Mouse (Mus musculus) hindbrain, embryonic 15.5 days (tissue): ENCODE measurements around the gene Acaa1b. TPM values are rescaled to one million over a fixed set of nuclear protein-coding genes. Genes with fewer than 3 reads are reported as not detected.

ENCODE experiments used
- ATAC-seq: fragments of 200-750 bp; cut with Nextera tagmentation; 2 replicates; pipeline ENCODE4 v1.8.0; 2017; ENCODE audit warnings: low read depth, moderate number of reproducible peaks, moderate TSS enrichment; ENCODE audit not compliant: low FRiP score
- H3K27ac ChIP-seq: fragments of 300-500 bp; sonication (generic); replicated peaks from 2 replicates; pipeline ENCODE4 v1.5.1; 2015; ENCODE audit warnings: mild to moderate bottlenecking, inconsistent platforms
- H3K27me3 ChIP-seq: fragments of 300-500 bp; sonication (generic); 2 replicates; pipeline ENCODE4 v1.6.1; 2015; ENCODE audit warnings: control low read depth, inconsistent platforms
- H3K36me3 ChIP-seq: fragments of 300-500 bp; sonication (generic); 2 replicates; pipeline ENCODE4 v1.6.1; 2015; ENCODE audit warnings: control low read depth, inconsistent platforms
- H3K4me1 ChIP-seq: fragments of 300-500 bp; sonication (generic); replicated peaks from 2 replicates; pipeline ENCODE4 v1.6.1; 2015; ENCODE audit warnings: control low read depth, inconsistent platforms
- H3K4me2 ChIP-seq: fragments of 300-500 bp; sonication (generic); 2 replicates; pipeline ENCODE4 v1.6.1; 2015; ENCODE audit warnings: moderate library complexity, mild to moderate bottlenecking, inconsistent platforms
- H3K4me3 ChIP-seq: fragments of 300-500 bp; sonication (generic); 2 replicates; pipeline ENCODE4 v1.5.1; 2015; ENCODE audit warnings: mild to moderate bottlenecking, inconsistent platforms
- H3K9ac ChIP-seq: fragments of 300-500 bp; sonication (generic); 2 replicates; pipeline ENCODE4 v1.6.1; 2015; ENCODE audit warnings: inconsistent platforms
- H3K9me3 ChIP-seq: fragments of 300-500 bp; sonication (generic); 2 replicates; pipeline ENCODE4 v1.6.1; 2016; ENCODE audit warnings: control low read depth, inconsistent platforms
- WGBS: fragments of 180-500 bp; shearing (Covaris S2); methylation state at CpG from one replicate; pipeline ENCODE4 v1.1.7; 2015; 5-methylcytosine and 5-hydroxymethylcytosine counted together
- polyA plus RNA-seq: library from polyadenylated mRNA; unstranded; fragments of >200 nt; fragmentation: Nextera tagmentation; extraction: Ambion mirVana; gene quantifications from 2 replicates; pipeline ENCODE4 v1.2.1, GENCODE M21; 2015

Gene Acaa1b
- polyA plus RNA-seq, 1 experiment from 2014 or later, result 3.0 TPM

GRCm38 (mm10) chr9:119138836-119139235 lies 18.1 kb downstream of the Acaa1b start:
- H3K27ac ChIP-seq, result no peak overlapping the region
- no peaks in the 10 kb centered on the region for H3K36me3 ChIP-seq
- H3K9me3 ChIP-seq, result no peaks in the 10 kb centered on the region
- no peak overlapping the region for H3K4me2 ChIP-seq
- no peak overlapping the region for H3K4me3 ChIP-seq
- H3K9ac ChIP-seq, result no peak overlapping the region
- no peaks in the 10 kb centered on the region for H3K27me3 ChIP-seq
- no peak for ATAC-seq
- no peaks in the 10 kb centered on the region for H3K4me1 ChIP-seq
- WGBS, result 84% methylated on average over 2 of the region's 2 CpGs

GRCm38 (mm10) chr9:119130692-119131091 lies 26.2 kb downstream of the Acaa1b start:
- Histone ChIP-seq H3K4me3 (no peak overlapping the region), H3K4me2 (no peak overlapping the region), H3K36me3 (no peaks in the 10 kb centered on the region), H3K9me3 (no peaks in the 10 kb centered on the region), H3K27me3 (no peaks in the 10 kb centered on the region), H3K9ac (no peak overlapping the region), H3K27ac (no peak overlapping the region), H3K4me1 (no peaks in the 10 kb centered on the region)
- ATAC-seq, result no peak
- 67% methylated on average over 5 of the region's 5 CpGs for WGBS

GRCm38 (mm10) chr9:119128436-119129181 lies 28.3 kb downstream of the Acaa1b start:
- Histone ChIP-seq H3K36me3 (no peaks in the 10 kb centered on the region), H3K4me2 (no peak overlapping the region), H3K9ac (no peak overlapping the region), H3K27ac (no peak overlapping the region), H3K9me3 (no peaks in the 10 kb centered on the region), H3K4me3 (no peak overlapping the region), H3K27me3 (no peaks in the 10 kb centered on the region), H3K4me1 (no peaks in the 10 kb centered on the region)
- WGBS, result 85% methylated on average over 12 of the region's 12 CpGs
- ATAC-seq, result no peak

GRCm38 (mm10) chr9:119122596-119123369 lies 34.1 kb downstream of the Acaa1b start:
- 88% methylated on average over 18 of the region's 18 CpGs for WGBS

GRCm38 (mm10) chr9:119120168-119120560 lies 36.7 kb downstream of the Acaa1b start:
- Histone ChIP-seq H3K4me1 (no peaks in the 10 kb centered on the region), H3K9ac (no peak overlapping the region), H3K9me3 (no peaks in the 10 kb centered on the region), H3K4me3 (no peak overlapping the region), H3K4me2 (no peak overlapping the region), H3K36me3 (no peaks in the 10 kb centered on the region), H3K27me3 (no peaks in the 10 kb centered on the region), H3K27ac (no peak overlapping the region)
- no peak for ATAC-seq
- 70% methylated on average over 3 of the region's 3 CpGs for WGBS

More at GRCm38 (mm10) chr9:119122596-119123369, 34.1 kb downstream of the Acaa1b start:
- Histone ChIP-seq H3K36me3 (no peaks in the 10 kb centered on the region), H3K27me3 (no peaks in the 10 kb centered on the region), H3K9ac (no peak overlapping the region), H3K4me3 (no peak overlapping the region), H3K4me1 (no peaks in the 10 kb centered on the region), H3K9me3 (no peaks in the 10 kb centered on the region), H3K27ac (no peak overlapping the region), H3K4me2 (no peak overlapping the region)
- ATAC-seq, result no peak

- no peak for ATAC-seq
- Histone ChIP-seq H3K4me1 (no peaks in the 10 kb centered on the region), H3K4me3 (no peak overlapping the region), H3K9me3 (no peaks in the 10 kb centered on the region), H3K27ac (no peak overlapping the region), H3K27me3 (no peaks in the 10 kb centered on the region), H3K36me3 (no peaks in the 10 kb centered on the region), H3K9ac (no peak overlapping the region), H3K4me2 (no peak overlapping the region)
- WGBS, result 90% methylated on average over 19 of the region's 19 CpGs
Measured at GRCm38 (mm10) chr9:119119409-119120167, 37.3 kb downstream of the Acaa1b start.

- Histone ChIP-seq H3K9me3 (no peaks in the 10 kb centered on the region), H3K4me1 (no peaks in the 10 kb centered on the region; the same call in 1 of the 2 replicates), H3K27me3 (no peaks in the 10 kb centered on the region), H3K36me3 (no peaks in the 10 kb centered on the region), H3K9ac (no peak overlapping the region), H3K27ac (no peak overlapping the region), H3K4me3 (no peak overlapping the region), H3K4me2 (no peak overlapping the region)
- WGBS, result 90% methylated on average over 17 of the region's 17 CpGs
- ATAC-seq, result no peak
Measured at GRCm38 (mm10) chr9:119114911-119115310, 42.0 kb downstream of the Acaa1b start.

GRCm38 (mm10) chr9:119110640-119111039 lies 46.3 kb downstream of the Acaa1b start:
- Histone ChIP-seq H3K4me1 (no peaks in the 10 kb centered on the region; the same call in 1 of the 2 replicates), H3K9ac (no peak overlapping the region), H3K36me3 (no peaks in the 10 kb centered on the region), H3K9me3 (no peaks in the 10 kb centered on the region), H3K4me2 (no peak overlapping the region), H3K27me3 (no peaks in the 10 kb centered on the region), H3K27ac (no peak overlapping the region), H3K4me3 (no peak overlapping the region)
- no peak for ATAC-seq
- WGBS, result 38% methylated on average over 3 of the region's 3 CpGs

GRCm38 (mm10) chr9:119109685-119110353 lies 47.1 kb downstream of the Acaa1b start:
- H3K4me1 ChIP-seq, result no peaks in the 10 kb centered on the region; the same call in 1 of the 2 replicates
- no peak overlapping the region for H3K27ac ChIP-seq
- no peak overlapping the region for H3K4me3 ChIP-seq
- H3K4me2 ChIP-seq, result no peak overlapping the region
- no peaks in the 10 kb centered on the region for H3K27me3 ChIP-seq
- 64% methylated on average over 12 of the region's 12 CpGs for WGBS
- no peaks in the 10 kb centered on the region for H3K9me3 ChIP-seq
- no peak overlapping the region for H3K9ac ChIP-seq
- no peaks in the 10 kb centered on the region for H3K36me3 ChIP-seq
- no peak for ATAC-seq

GRCm38 (mm10) chr9:119107566-119107965 lies 49.3 kb downstream of the Acaa1b start:
- Histone ChIP-seq H3K4me3 (no peak overlapping the region), H3K27me3 (no peaks in the 10 kb centered on the region), H3K4me2 (no peak overlapping the region), H3K9me3 (no peaks in the 10 kb centered on the region), H3K27ac (no peak overlapping the region), H3K4me1 (peaks cover 5% of the 10 kb centered on the region), H3K36me3 (no peaks in the 10 kb centered on the region), H3K9ac (no peak overlapping the region)
- ATAC-seq, result no peak
- 88% methylated on average over 4 of the region's 4 CpGs for WGBS

- ATAC-seq, result no peak
- H3K4me3 ChIP-seq, result peak overlapping the region; percentile 60
- 5% methylated on average over 19 of the region's 19 CpGs for WGBS
- no peaks in the 10 kb centered on the region for H3K27me3 ChIP-seq
- no peaks in the 10 kb centered on the region for H3K36me3 ChIP-seq
- H3K27ac ChIP-seq, result no peak overlapping the region
- H3K9me3 ChIP-seq, result no peaks in the 10 kb centered on the region
- peaks cover 5% of the 10 kb centered on the region; the same call in 1 of the 2 replicates for H3K4me1 ChIP-seq
- H3K4me2 ChIP-seq, result peak overlapping the region; percentile 61
- peak overlapping the region; percentile 28 for H3K9ac ChIP-seq
Measured at GRCm38 (mm10) chr9:119102783-119103113, 54.1 kb downstream of the Acaa1b start.
